12 mouse cellular contexts compared by ENCODE assay signal in genomic region chr1:181866429-181867280, GRCm38 (mm10). TPM values are rescaled to one million over a fixed set of nuclear protein-coding genes. Genes with fewer than 3 reads are reported as not detected.
DNase-seq lines count a peak whose midpoint lies in the region; ATAC-seq and TF ChIP-seq lines count a peak whose summit lies in the region.
"Had no signal": no experiment of that assay in that cellular context is flagged by ENCODE, and none has a peak within 500 bp of the region (broad histone marks: within the 10 kb centered on the region; RNA-seq: fewer than 3 reads in every experiment).

No protein-coding gene starts in this region.

- H3K4me2 ChIP-seq in intestine, postnatal 0 days (replicated peaks; ENCODE audit: low read depth), result no peak overlapping the region
- H3K4me2 ChIP-seq in forebrain, embryonic 12.5 days, result no peak overlapping the region
- H3K4me2 ChIP-seq: embryonic facial prominence, embryonic 12.5 days; lung, embryonic 14.5 days had no signal

- TF ChIP-seq CTCF in thymus, adult 2 months (IDR thresholded peaks at IDR 0.05; ENCODE audit: borderline replicate concordance, control insufficient read depth, extremely low read depth, insufficient read depth, low read length, poor library complexity), result no peak
- TF ChIP-seq CTCF in intestine, postnatal 0 days (IDR thresholded peaks at IDR 0.05; ENCODE audit: low read depth), result peak; percentile 22; the same call in 1 of the 2 replicates

- 41% methylated on average over 6 of the region's 6 CpGs for WGBS in thymus, adult 2 months
- WGBS in intestine, postnatal 0 days, result 73% methylated on average over 6 of the region's 6 CpGs
- WGBS in forebrain, embryonic 12.5 days, result 76% methylated on average over 6 of the region's 6 CpGs

- no peak for TF ChIP-seq POLR2A in thymus, adult 2 months (IDR thresholded peaks at IDR 0.05; ENCODE audit: control insufficient read depth, extremely low read depth, insufficient read depth, low read length, poor library complexity)

- H3K4me3 ChIP-seq in thymus, adult 2 months (ENCODE audit: control insufficient read depth, insufficient read depth, low read length), result no peak overlapping the region
- no peak overlapping the region for H3K4me3 ChIP-seq in intestine, postnatal 0 days (ENCODE audit: low read depth, low read length)
- no peak overlapping the region for H3K4me3 ChIP-seq in forebrain, embryonic 12.5 days (replicated peaks)
- H3K4me3 ChIP-seq: embryonic facial prominence, embryonic 12.5 days; forebrain, embryonic 10.5 days; hindbrain, embryonic 10.5 days had no signal

- H3K9me3 ChIP-seq in intestine, postnatal 0 days (ENCODE audit: control insufficient read depth), result no peaks in the 10 kb centered on the region
- H3K9me3 ChIP-seq in forebrain, embryonic 12.5 days, result no peaks in the 10 kb centered on the region
- H3K9me3 ChIP-seq: embryonic facial prominence, embryonic 12.5 days; hindbrain, embryonic 10.5 days had no signal

- H3K27ac ChIP-seq in thymus, adult 2 months (ENCODE audit: control insufficient read depth, insufficient read depth, low read length), result peak overlapping the region; percentile 85
- H3K27ac ChIP-seq in intestine, postnatal 0 days (ENCODE audit: low read depth, low read length), result no peak overlapping the region
- no peak overlapping the region for H3K27ac ChIP-seq in forebrain, embryonic 12.5 days
- H3K27ac ChIP-seq: embryonic facial prominence, embryonic 12.5 days; forebrain, embryonic 10.5 days; hindbrain, embryonic 10.5 days had no signal

- peaks cover 58% of the 10 kb centered on the region for H3K4me1 ChIP-seq in thymus, adult 2 months (replicated peaks; ENCODE audit: control insufficient read depth, insufficient read depth, low read length)
- H3K4me1 ChIP-seq in intestine, postnatal 0 days (replicated peaks; ENCODE audit: control insufficient read depth, insufficient read depth, low read length), result 0 out of 2 replicates have a peak, but pooled peaks cover 5% of the 10 kb centered on the region
- H3K4me1 ChIP-seq in forebrain, embryonic 12.5 days, result peaks cover 7% of the 10 kb centered on the region
- H3K4me1 ChIP-seq: embryonic facial prominence, embryonic 12.5 days had no signal

- H3K36me3 ChIP-seq in thymus, adult 2 months (ENCODE audit: control insufficient read depth, insufficient read depth, low read length), result no peaks in the 10 kb centered on the region
- no peaks in the 10 kb centered on the region for H3K36me3 ChIP-seq in intestine, postnatal 0 days (ENCODE audit: control insufficient read depth, insufficient read depth)
- no peaks in the 10 kb centered on the region for H3K36me3 ChIP-seq in forebrain, embryonic 12.5 days (replicated peaks)
- H3K36me3 ChIP-seq: embryonic facial prominence, embryonic 12.5 days; forebrain, embryonic 10.5 days; hindbrain, embryonic 10.5 days had no signal

- no peak overlapping the region for H3K9ac ChIP-seq in intestine, postnatal 0 days (ENCODE audit: low read depth, low read length)
- no peak overlapping the region for H3K9ac ChIP-seq in forebrain, embryonic 12.5 days
- H3K9ac ChIP-seq: embryonic facial prominence, embryonic 12.5 days; lung, embryonic 14.5 days had no signal

- ATAC-seq in intestine, postnatal 0 days, result no peak
- ATAC-seq in forebrain, embryonic 12.5 days (ENCODE audit: low FRiP score), result no peak

- H3K27me3 ChIP-seq in thymus, adult 2 months (ENCODE audit: control insufficient read depth, insufficient read depth, low read length), result no peaks in the 10 kb centered on the region
- no peaks in the 10 kb centered on the region for H3K27me3 ChIP-seq in intestine, postnatal 0 days (replicated peaks; ENCODE audit: control insufficient read depth, insufficient read depth, low read length)
- H3K27me3 ChIP-seq in forebrain, embryonic 12.5 days, result no peaks in the 10 kb centered on the region
- H3K27me3 ChIP-seq: embryonic facial prominence, embryonic 12.5 days had no signal

- no peak for DNase-seq in thymus, adult 2 months
- DNase-seq in thymus, adult 18-20 months, result no peak
- DNase-seq in NIH3T3 (ENCODE audit: low read depth), result peak; percentile 42
- DNase-seq in spleen, postnatal 14 days (ENCODE audit: low spot score in 2 of 2), result no peak
- no peak for DNase-seq in adrenal gland, postnatal 4 days (ENCODE audit: low spot score in 2 of 2)
- DNase-seq: cerebellum, postnatal 14 days; lung, embryonic 14.5 days had no signal

RNA-seq across cellular contexts. Expression of gene Lbr, which starts 23.8 kb away (rescaled TPM):
- 183 and 201 TPM in 2 replicates for polyA plus RNA-seq in thymus, adult 2 months (2012; rRNA removed)
- polyA plus RNA-seq in intestine, postnatal 0 days (2015; fragmentation: Nextera tagmentation; extraction: Ambion mirVana), result 34.4 and 37.7 TPM in 2 replicates
- 151 and 161 TPM in 2 replicates for polyA plus RNA-seq in forebrain, embryonic 12.5 days (2016; fragmentation: Nextera tagmentation; extraction: Ambion mirVana)
- 10 to 100 TPM; 48.8 to 57.6 TPM for total RNA-seq in adrenal gland, postnatal 4 days (2021)
